Mouse (Mus musculus): ENCODE measurements around the gene Fam216a.

DNA sequence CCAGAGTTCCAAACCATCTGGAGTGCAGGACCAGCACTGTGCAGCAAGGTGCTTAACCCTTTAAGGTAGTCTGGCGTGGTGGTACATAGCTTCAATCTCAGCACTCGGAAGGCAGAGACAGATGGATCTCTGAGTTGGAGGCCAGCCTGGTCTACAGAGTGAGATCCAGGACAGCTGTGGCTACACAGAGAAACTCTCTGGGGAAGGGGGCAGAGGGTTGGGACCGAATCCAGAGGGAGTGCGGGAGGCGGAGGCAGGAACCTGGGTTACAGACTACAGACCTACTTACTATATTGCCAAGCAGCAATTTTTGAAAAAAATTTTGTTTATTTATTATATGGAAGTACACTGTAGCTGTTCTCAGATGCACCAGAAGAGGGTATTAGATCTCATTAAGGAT, 42.2 kb upstream of the Fam216a start:
- TF ChIP-seq POLR2A (IDR thresholded peaks at IDR 0.05; ENCODE audit: borderline replicate concordance, insufficient read depth, low read length) (no peak), CTCF (IDR thresholded peaks at IDR 0.05; ENCODE audit: borderline replicate concordance, insufficient read depth, low read depth, low read length) (no peak)
